Mouse (Mus musculus): ENCODE data around the gene Pcif1.

DNA sequence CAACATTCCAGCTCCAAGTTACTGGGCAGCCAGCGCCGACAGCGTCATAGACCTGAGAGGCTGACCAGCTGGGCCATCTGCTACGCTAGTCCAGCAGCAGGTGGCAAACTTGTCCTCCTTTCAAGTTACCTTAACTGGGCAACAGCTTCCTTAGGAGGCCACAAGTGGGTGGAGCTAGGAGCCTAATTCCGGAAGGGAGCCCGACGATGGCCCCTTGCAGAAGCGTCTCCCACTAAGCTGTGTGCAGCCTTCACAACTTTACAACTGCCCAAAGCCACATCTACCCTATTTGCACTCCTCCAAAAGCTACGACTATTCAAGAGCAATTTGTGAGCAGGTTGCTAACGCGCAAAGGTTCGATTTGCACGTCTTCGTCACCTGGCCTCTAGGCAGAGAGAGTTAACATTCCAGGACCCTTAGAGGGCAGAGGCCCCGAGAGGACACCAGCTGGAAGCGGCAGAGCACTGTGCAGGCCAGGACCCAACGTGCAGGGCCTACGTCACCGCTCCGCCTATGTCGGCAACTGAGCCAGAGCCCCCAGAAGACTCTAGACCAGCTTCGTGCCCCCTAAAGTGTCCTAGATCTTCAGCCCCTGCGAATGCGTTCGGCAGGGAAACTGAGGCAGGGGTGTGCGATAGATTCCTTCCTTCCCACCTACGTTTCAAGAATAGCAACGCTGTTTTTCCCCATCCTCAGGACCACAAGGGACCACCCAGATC, 436 bp upstream of the Pcif1 start:
- TF ChIP-seq CTCF (IDR thresholded peaks at IDR 0.05; ENCODE audit: low read depth), result peak; percentile 51
- TF ChIP-seq EP300 (IDR thresholded peaks at IDR 0.05; ENCODE audit: low read depth), result no peak
